Mouse (Mus musculus): ENCODE results near the gene Ssx2ip. TPM values are rescaled to one million over a fixed set of nuclear protein-coding genes. Genes with fewer than 3 reads are reported as not detected.

Ssx2ip gene
- 33.7 and 34.6 TPM in 2 replicates for polyA plus RNA-seq (2016; fragmentation: Nextera tagmentation; extraction: Ambion mirVana)

- Histone ChIP-seq H3K9ac (peak within 1 kb of the TSS; percentile 93), H3K4me1 (peaks cover 34% of the 10 kb centered on the region), H3K36me3 (replicated peaks) (0 out of 2 replicates have a peak, but pooled peaks cover 3% of the 10 kb centered on the region), H3K27me3 (no peaks in the 10 kb centered on the region), H3K9me3 (peaks cover 11% of the 10 kb centered on the region; the same call in 1 of the 2 replicates), H3K27ac (peak within 1 kb of the TSS; percentile 84), H3K4me3 (replicated peaks) (peak within 1 kb of the TSS; percentile 97), H3K4me2 (peak within 1 kb of the TSS; percentile 87)
- whole genome bisulfite sequencing = under 1% methylated on average over 86 of the region's 100 CpGs
- ATAC-seq (ENCODE audit: low FRiP score) = peak; percentile 99
Measured at GRCm38 (mm10) chr3:146404311-146405201, at the start of gene Ssx2ip. Gene Ssx2ip (plus strand): TSS chr3:146404642.

DNA sequence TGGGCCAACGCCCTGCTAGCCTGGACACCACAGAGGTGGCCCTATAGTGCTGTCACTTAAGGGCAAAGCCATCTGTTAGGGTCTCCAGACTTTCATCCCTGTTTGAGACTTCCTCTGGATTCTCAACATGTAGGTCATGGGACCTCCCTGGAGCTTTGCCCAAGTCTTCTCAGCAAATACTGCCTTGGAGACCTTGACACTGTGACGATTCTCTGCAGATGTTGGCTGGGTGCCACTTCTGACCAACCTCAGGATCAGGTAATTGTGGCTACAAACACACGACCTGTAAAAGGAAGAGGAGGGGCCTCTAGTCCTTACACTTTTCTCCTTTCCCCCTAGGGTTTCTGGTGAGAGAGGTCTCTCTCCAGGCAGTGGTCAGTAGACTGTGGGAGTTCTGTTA is 49.3 kb upstream of the Ssx2ip start:
- Histone ChIP-seq H3K27me3 (no peaks in the 10 kb centered on the region), H3K9ac (no peak overlapping the region), H3K27ac (no peak overlapping the region), H3K9me3 (no peaks in the 10 kb centered on the region), H3K4me2 (no peak overlapping the region), H3K36me3 (replicated peaks) (no peaks in the 10 kb centered on the region), H3K4me1 (no peaks in the 10 kb centered on the region), H3K4me3 (replicated peaks) (no peak overlapping the region)
- ATAC-seq (ENCODE audit: low FRiP score) = no peak
- 75% methylated on average over 3 of the region's 3 CpGs for WGBS

- no peak overlapping the region for H3K9ac ChIP-seq
- 92% methylated on average over 9 of the region's 9 CpGs for WGBS
- H3K27me3 ChIP-seq = no peaks in the 10 kb centered on the region
- H3K4me1 ChIP-seq = no peaks in the 10 kb centered on the region
- H3K4me3 ChIP-seq (replicated peaks) = no peak overlapping the region
- H3K36me3 ChIP-seq (replicated peaks) = no peaks in the 10 kb centered on the region
- ATAC-seq (ENCODE audit: low FRiP score) = no peak
- no peaks in the 10 kb centered on the region for H3K9me3 ChIP-seq
- H3K27ac ChIP-seq = no peak overlapping the region
- H3K4me2 ChIP-seq = no peak overlapping the region
Measured at GRCm38 (mm10) chr3:146365471-146365870, 39.0 kb upstream of the Ssx2ip start.

GRCm38 (mm10) chr3:146367058-146367457 is 37.4 kb upstream of the Ssx2ip start:
- Histone ChIP-seq H3K4me1 (no peaks in the 10 kb centered on the region), H3K36me3 (replicated peaks) (no peaks in the 10 kb centered on the region), H3K27ac (no peak overlapping the region), H3K27me3 (peaks cover 7% of the 10 kb centered on the region; the same call in 1 of the 2 replicates), H3K9ac (no peak overlapping the region), H3K9me3 (no peaks in the 10 kb centered on the region), H3K4me2 (no peak overlapping the region), H3K4me3 (replicated peaks) (no peak overlapping the region)
- 96% methylated on average over 2 of the region's 2 CpGs for WGBS
- no peak for ATAC-seq (ENCODE audit: low FRiP score)

DNA sequence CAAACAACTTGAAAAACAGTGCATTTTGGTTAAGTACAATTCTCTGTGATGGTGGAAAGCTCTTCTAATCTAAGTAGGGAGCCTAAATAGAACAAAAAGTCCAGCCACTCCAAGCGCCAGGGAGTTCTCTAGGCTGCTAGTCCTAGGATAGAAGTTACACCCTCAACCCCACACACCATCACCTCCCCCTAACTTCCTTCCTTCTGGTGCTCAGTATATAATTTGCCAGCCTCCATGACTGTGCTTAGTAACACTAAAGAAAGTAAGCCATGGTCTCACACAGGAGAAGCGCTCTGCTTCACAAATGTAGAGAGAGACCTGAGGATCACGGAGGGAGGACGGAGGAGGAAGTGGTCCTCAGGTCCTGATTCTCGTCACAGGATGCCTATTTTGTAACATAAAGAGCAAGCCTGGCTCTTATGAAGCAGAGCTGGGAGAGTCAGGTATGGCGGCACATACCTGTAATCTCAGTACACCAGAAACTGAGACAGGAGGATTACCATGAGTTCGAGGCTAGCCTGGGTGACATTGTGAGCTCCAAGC is 33.8 kb upstream of the Ssx2ip start:
- peaks cover 19% of the 10 kb centered on the region; the same call in 1 of the 2 replicates for H3K27me3 ChIP-seq
- peaks cover 13% of the 10 kb centered on the region for H3K4me1 ChIP-seq
- H3K4me2 ChIP-seq = no peak overlapping the region
- no peak overlapping the region for H3K4me3 ChIP-seq (replicated peaks)
- no peak overlapping the region for H3K27ac ChIP-seq
- WGBS = 93% methylated on average over 7 of the region's 7 CpGs
- H3K9me3 ChIP-seq = no peaks in the 10 kb centered on the region
- no peak overlapping the region for H3K9ac ChIP-seq
- ATAC-seq (ENCODE audit: low FRiP score) = no peak
- H3K36me3 ChIP-seq (replicated peaks) = no peaks in the 10 kb centered on the region

DNA sequence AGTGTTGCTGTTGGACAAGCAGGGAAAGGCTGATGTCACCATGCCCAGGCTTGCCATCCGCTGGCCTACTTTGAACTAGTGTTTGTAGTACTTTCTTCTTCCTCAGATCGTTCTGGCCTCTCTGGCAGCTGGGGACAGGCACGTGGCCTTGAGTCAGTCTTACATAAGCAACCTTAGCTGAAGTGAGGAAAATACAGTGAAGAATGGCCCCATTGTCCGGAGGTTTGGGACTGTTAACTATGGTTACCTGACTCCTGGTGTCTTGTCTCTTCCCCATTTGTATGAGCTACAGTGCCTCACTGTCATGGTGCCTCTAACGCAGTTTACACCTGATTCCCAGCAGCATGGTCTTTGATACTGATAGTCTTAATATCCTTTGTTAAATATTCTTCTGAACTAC is 33.2 kb upstream of the Ssx2ip start:
- Histone ChIP-seq H3K4me1 (peaks cover 13% of the 10 kb centered on the region), H3K4me3 (replicated peaks) (no peak overlapping the region), H3K27ac (no peak overlapping the region), H3K4me2 (no peak overlapping the region), H3K36me3 (replicated peaks) (no peaks in the 10 kb centered on the region), H3K9me3 (no peaks in the 10 kb centered on the region), H3K27me3 (peaks cover 19% of the 10 kb centered on the region; the same call in 1 of the 2 replicates), H3K9ac (no peak overlapping the region)
- ATAC-seq (ENCODE audit: low FRiP score) = no peak
- 82% methylated on average over 5 of the region's 5 CpGs for WGBS

- Histone ChIP-seq H3K4me1 (peaks cover 16% of the 10 kb centered on the region), H3K27ac (peak overlapping the region; percentile 68; the same call in 1 of the 2 replicates), H3K36me3 (replicated peaks) (no peaks in the 10 kb centered on the region), H3K4me2 (peak overlapping the region; percentile 1; the same call in 1 of the 2 replicates), H3K27me3 (peaks cover 33% of the 10 kb centered on the region; the same call in 1 of the 2 replicates), H3K4me3 (replicated peaks) (no peak overlapping the region), H3K9me3 (no peaks in the 10 kb centered on the region), H3K9ac (no peak overlapping the region)
- ATAC-seq (ENCODE audit: low FRiP score) = peak; percentile 10
- WGBS = 36% methylated on average over 3 of the region's 3 CpGs
Measured at GRCm38 (mm10) chr3:146374596-146375175, 29.8 kb upstream of the Ssx2ip start.

- no peak overlapping the region for H3K27ac ChIP-seq
Measured at GRCm38 (mm10) chr3:146375224-146375657, 29.2 kb upstream of the Ssx2ip start.

GRCm38 (mm10) chr3:146376337-146377130 is 27.9 kb upstream of the Ssx2ip start:
- no peak overlapping the region for H3K9ac ChIP-seq
- no peaks in the 10 kb centered on the region for H3K9me3 ChIP-seq
- H3K36me3 ChIP-seq (replicated peaks) = no peaks in the 10 kb centered on the region
- H3K27ac ChIP-seq = no peak overlapping the region
- peaks cover 22% of the 10 kb centered on the region for H3K4me1 ChIP-seq
- H3K27me3 ChIP-seq = peaks cover 26% of the 10 kb centered on the region; the same call in 1 of the 2 replicates
- no peak overlapping the region for H3K4me3 ChIP-seq (replicated peaks)
- 82% methylated on average over 15 of the region's 15 CpGs for WGBS
- no peak overlapping the region for H3K4me2 ChIP-seq
- no peak for ATAC-seq (ENCODE audit: low FRiP score)

More at GRCm38 (mm10) chr3:146375224-146375657, 29.2 kb upstream of the Ssx2ip start:
- Histone ChIP-seq H3K4me2 (no peak overlapping the region), H3K9me3 (no peaks in the 10 kb centered on the region), H3K36me3 (replicated peaks) (no peaks in the 10 kb centered on the region), H3K9ac (no peak overlapping the region), H3K4me1 (peaks cover 21% of the 10 kb centered on the region), H3K27me3 (peaks cover 33% of the 10 kb centered on the region; the same call in 1 of the 2 replicates), H3K4me3 (replicated peaks) (no peak overlapping the region)
- 2% methylated on average over 4 of the region's 4 CpGs for WGBS
- peak; percentile 75 for ATAC-seq (ENCODE audit: low FRiP score)

GRCm38 (mm10) chr3:146377216-146377615 is 27.2 kb upstream of the Ssx2ip start:
- WGBS = 90% methylated on average over 5 of the region's 5 CpGs

DNA sequence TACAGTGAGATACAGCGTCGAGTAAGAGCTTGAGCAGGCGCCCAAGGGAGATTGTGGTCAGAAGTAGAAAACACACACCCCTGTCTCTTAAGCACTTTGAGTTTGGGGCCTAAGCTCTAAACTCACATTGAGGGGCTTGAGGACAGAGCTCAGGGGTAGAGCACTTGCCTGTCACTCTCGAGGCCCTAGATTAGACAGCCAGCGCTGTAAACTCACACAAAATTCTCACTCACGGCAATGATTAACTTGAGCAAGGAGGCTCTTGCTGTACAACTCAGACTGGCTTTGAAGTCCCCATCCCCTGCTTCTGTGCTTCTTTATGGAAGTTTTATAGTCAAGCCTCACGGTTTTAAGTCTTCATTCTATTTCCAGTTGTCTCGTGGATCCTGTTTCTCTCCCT is 25.7 kb upstream of the Ssx2ip start:
- no peak overlapping the region for H3K4me3 ChIP-seq (replicated peaks)
- peaks cover 22% of the 10 kb centered on the region for H3K4me1 ChIP-seq
- H3K27me3 ChIP-seq = peaks cover 14% of the 10 kb centered on the region; the same call in 1 of the 2 replicates
- H3K4me2 ChIP-seq = no peak overlapping the region
- no peak overlapping the region for H3K9ac ChIP-seq
- ATAC-seq (ENCODE audit: low FRiP score) = no peak
- no peak overlapping the region for H3K27ac ChIP-seq
- H3K9me3 ChIP-seq = 0 out of 2 replicates have a peak, but pooled peaks cover 3% of the 10 kb centered on the region
- WGBS = 78% methylated on average over 8 of the region's 8 CpGs
- no peaks in the 10 kb centered on the region for H3K36me3 ChIP-seq (replicated peaks)

More at GRCm38 (mm10) chr3:146377216-146377615, 27.2 kb upstream of the Ssx2ip start:
- H3K4me2 ChIP-seq = no peak overlapping the region
- H3K4me3 ChIP-seq (replicated peaks) = no peak overlapping the region
- no peak overlapping the region for H3K9ac ChIP-seq
- ATAC-seq (ENCODE audit: low FRiP score) = no peak
- H3K27ac ChIP-seq = no peak overlapping the region
- H3K27me3 ChIP-seq = peaks cover 26% of the 10 kb centered on the region; the same call in 1 of the 2 replicates
- H3K4me1 ChIP-seq = peaks cover 22% of the 10 kb centered on the region
- no peaks in the 10 kb centered on the region for H3K9me3 ChIP-seq
- no peaks in the 10 kb centered on the region for H3K36me3 ChIP-seq (replicated peaks)

All from forebrain, embryonic 12.5 days (tissue).